Mouse (Mus musculus) limb, embryonic 15.5 days (tissue): ENCODE data around the gene Thra. TPM values are rescaled to one million over a fixed set of nuclear protein-coding genes. Genes with fewer than 3 reads are reported as not detected.
"Not testable (repeated sequence)": the region's sequence is repeated elsewhere in the genome, so short reads cannot be mapped to it uniquely, and the experiment has no call there.

Experiments
- ATAC-seq: fragments of 200-750 bp; cut with Nextera tagmentation; 2 replicates; pipeline ENCODE4 v1.8.0; 2017; ENCODE audit warnings: low read depth, moderate TSS enrichment; ENCODE audit not compliant: insufficient number of reproducible peaks, low FRiP score, low TSS enrichment
- H3K27ac ChIP-seq: fragments of 300-500 bp; sonication (generic); 2 replicates; pipeline ENCODE4 v1.5.1; 2015; ENCODE audit warnings: moderate library complexity, mild to moderate bottlenecking, inconsistent platforms
- H3K27me3 ChIP-seq: fragments of 300-500 bp; sonication (generic); 2 replicates; pipeline ENCODE4 v1.6.1; 2015; ENCODE audit warnings: inconsistent platforms
- H3K36me3 ChIP-seq: fragments of 300-500 bp; sonication (generic); 2 replicates; pipeline ENCODE4 v1.6.1; 2015; ENCODE audit warnings: inconsistent platforms
- H3K4me1 ChIP-seq: fragments of 300-500 bp; sonication (generic); 2 replicates; pipeline ENCODE4 v1.6.1; 2015; ENCODE audit warnings: inconsistent platforms
- H3K4me2 ChIP-seq: fragments of 300-500 bp; sonication (generic); 2 replicates; pipeline ENCODE4 v1.6.1; 2015; ENCODE audit warnings: mild to moderate bottlenecking, inconsistent platforms
- H3K4me3 ChIP-seq: fragments of 300-500 bp; sonication (generic); 2 replicates; pipeline ENCODE4 v1.5.1; 2015; ENCODE audit warnings: mild to moderate bottlenecking, inconsistent platforms
- H3K9ac ChIP-seq: fragments of 300-500 bp; sonication (generic); 2 replicates; pipeline ENCODE4 v1.6.1; 2015; ENCODE audit warnings: inconsistent platforms
- H3K9me3 ChIP-seq: fragments of 300-500 bp; sonication (generic); 2 replicates; pipeline ENCODE4 v1.6.1; 2016; ENCODE audit warnings: inconsistent platforms
- WGBS: fragments of 180-500 bp; shearing (Covaris S2); methylation state at CpG from one replicate; pipeline ENCODE4 v1.1.7; 2015; 5-methylcytosine and 5-hydroxymethylcytosine counted together
- polyA plus RNA-seq: library from polyadenylated mRNA; unstranded; fragments of >200 nt; fragmentation: Nextera tagmentation; extraction: Ambion mirVana; gene quantifications from 2 replicates; pipeline ENCODE4 v1.2.1, GENCODE M21; 2015

The Thra gene
- polyA plus RNA-seq, 1 experiment from 2014 or later: 39.6 TPM

DNA sequence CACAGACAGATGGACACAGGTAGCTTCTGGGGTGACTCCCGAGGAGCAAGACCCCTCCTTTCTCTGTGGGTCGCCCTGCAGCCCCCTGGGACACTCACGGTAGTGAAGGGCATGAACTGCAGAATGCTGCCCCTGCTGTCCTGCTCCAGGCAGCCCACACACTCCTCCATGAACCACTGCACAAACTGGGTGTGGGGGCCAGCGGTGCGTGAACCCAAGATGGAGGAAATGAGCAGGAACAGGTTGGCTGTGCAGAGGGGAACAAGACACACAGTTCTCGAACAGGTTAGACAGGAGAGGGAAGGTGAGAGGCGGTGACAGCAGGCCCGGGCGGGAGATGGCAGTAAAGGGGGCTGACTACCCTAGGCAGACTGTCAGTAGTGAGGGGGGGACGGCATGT is 35.4 kb upstream of the Thra start:
- ATAC-seq: no peak

GRCm38 (mm10) chr11:98707401-98708281 is 32.8 kb upstream of the Thra start:
- Histone ChIP-seq H3K4me3 (no peak overlapping the region), H3K27me3 (no peaks in the 10 kb centered on the region), H3K9me3 (no peaks in the 10 kb centered on the region), H3K36me3 (peaks cover 75% of the 10 kb centered on the region), H3K9ac (no peak overlapping the region), H3K4me1 (peaks cover 30% of the 10 kb centered on the region), H3K27ac (peak overlapping the region; percentile 66), H3K4me2 (no peak overlapping the region)
- no peak for ATAC-seq
- 71% methylated on average over 22 of the region's 22 CpGs for WGBS

More for the DNA sequence above, 35.4 kb upstream of the Thra start:
- H3K4me2 ChIP-seq: no peak overlapping the region
- H3K9me3 ChIP-seq: no peaks in the 10 kb centered on the region
- H3K27ac ChIP-seq: no peak overlapping the region
- H3K9ac ChIP-seq: no peak overlapping the region
- peaks cover 53% of the 10 kb centered on the region for H3K36me3 ChIP-seq
- H3K4me3 ChIP-seq: no peak overlapping the region
- 0 out of 2 replicates have a peak, but pooled peaks cover 4% of the 10 kb centered on the region for H3K27me3 ChIP-seq
- H3K4me1 ChIP-seq: peaks cover 49% of the 10 kb centered on the region
- 79% methylated on average over 10 of the region's 10 CpGs for WGBS

- Histone ChIP-seq H3K4me2 (no peak overlapping the region), H3K27me3 (no peaks in the 10 kb centered on the region), H3K27ac (peak overlapping the region; percentile 66), H3K4me1 (peaks cover 26% of the 10 kb centered on the region), H3K9me3 (no peaks in the 10 kb centered on the region), H3K4me3 (no peak overlapping the region), H3K9ac (no peak overlapping the region), H3K36me3 (peaks cover 83% of the 10 kb centered on the region)
- 79% methylated on average over 19 of the region's 19 CpGs for WGBS
- no peak for ATAC-seq
These were observed 32.0 kb upstream of the Thra start for GRCm38 (mm10) chr11:98708282-98708956.

DNA sequence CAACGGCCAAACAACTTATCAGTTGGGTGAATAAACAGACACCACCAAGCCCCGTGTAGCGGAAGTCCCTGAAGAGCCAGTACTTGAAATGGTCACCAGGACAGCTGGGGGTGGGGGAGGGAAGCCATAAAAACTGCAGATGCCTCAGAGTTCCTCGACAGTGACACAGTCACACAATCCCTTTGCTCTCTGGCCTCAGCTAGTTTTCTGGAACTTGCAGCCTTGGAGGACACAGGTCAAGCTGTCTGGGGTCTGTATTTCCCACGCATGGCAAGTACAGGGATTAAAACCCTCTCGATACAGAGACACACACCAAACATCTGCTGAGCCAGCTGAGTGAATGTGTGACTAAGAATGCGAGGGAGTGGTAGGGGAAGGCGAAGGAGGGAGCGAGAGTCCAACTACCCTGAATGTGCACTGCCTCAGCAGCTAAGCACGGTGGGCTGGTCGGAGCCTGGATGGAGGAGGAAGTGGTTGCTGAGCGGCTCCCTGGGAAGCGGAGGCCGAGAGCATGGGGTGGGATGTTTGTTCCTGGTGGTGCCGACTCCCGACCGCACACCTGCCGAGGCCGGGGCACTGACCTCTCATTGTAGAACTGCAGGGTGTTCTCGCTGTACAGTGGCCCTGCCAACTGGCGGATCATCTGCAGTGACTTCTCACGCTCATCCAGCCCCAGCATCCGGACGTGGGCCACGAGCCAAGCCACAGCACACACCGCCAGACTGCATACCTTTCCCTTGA is 31.3 kb upstream of the Thra start:
- peak overlapping the region; percentile 0; the same call in 1 of the 2 replicates for H3K27ac ChIP-seq
- H3K9ac ChIP-seq: no peak overlapping the region
- H3K4me3 ChIP-seq: no peak overlapping the region
- ATAC-seq: no peak
- no peaks in the 10 kb centered on the region for H3K27me3 ChIP-seq
- H3K4me1 ChIP-seq: peaks cover 26% of the 10 kb centered on the region
- peaks cover 89% of the 10 kb centered on the region for H3K36me3 ChIP-seq
- 74% methylated on average over 26 of the region's 26 CpGs for WGBS
- H3K4me2 ChIP-seq: no peak overlapping the region
- no peaks in the 10 kb centered on the region for H3K9me3 ChIP-seq

DNA sequence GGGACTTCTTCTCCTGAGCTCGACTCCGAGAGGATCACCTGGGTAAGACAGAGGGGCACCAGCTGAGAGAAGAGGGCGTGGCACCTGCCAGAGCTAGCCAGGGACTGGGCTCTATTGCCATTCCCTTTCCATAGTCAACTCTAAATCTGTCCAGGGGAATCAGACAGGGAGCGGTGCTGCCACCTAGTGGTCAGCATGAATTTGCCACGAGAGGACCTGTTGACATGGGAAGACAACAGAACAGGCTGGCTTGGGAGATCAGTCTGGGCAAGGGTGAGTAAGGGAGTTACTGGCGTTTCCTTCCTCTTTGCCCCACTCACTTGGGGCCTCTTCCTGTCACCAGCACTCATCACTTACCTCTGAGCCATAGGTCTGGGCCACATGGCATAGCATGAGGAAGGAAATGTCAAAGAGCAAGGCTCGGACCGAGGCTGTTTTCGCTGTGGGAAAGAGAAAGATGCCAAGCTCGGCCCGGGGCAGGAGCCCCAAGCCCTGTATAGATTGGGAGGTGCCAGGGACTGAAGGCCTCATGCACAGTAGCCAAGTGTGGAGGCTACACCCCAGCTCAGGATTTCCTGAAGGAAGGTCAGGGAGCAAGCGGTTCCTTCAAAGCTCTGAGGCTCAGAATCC is 29.9 kb upstream of the Thra start:
- Histone ChIP-seq H3K4me1 (peaks cover 26% of the 10 kb centered on the region), H3K27ac (peak overlapping the region; percentile 47; the same call in 1 of the 2 replicates), H3K27me3 (no peaks in the 10 kb centered on the region)

GRCm38 (mm10) chr11:98711046-98711434 is 29.4 kb upstream of the Thra start:
- ATAC-seq: no peak
- Histone ChIP-seq H3K9ac (no peak overlapping the region), H3K4me2 (no peak overlapping the region), H3K4me3 (no peak overlapping the region), H3K9me3 (no peaks in the 10 kb centered on the region), H3K27ac (0 out of 2 replicates have a peak overlapping the region, but pooled peaks have one; percentile 47), H3K36me3 (peaks cover 89% of the 10 kb centered on the region), H3K27me3 (no peaks in the 10 kb centered on the region), H3K4me1 (peaks cover 26% of the 10 kb centered on the region)
- 64% methylated on average over 4 of the region's 4 CpGs for WGBS

More for the DNA sequence above, 29.9 kb upstream of the Thra start:
- 53% methylated on average over 12 of the region's 12 CpGs for WGBS
- Histone ChIP-seq H3K4me2 (no peak overlapping the region), H3K9me3 (no peaks in the 10 kb centered on the region), H3K9ac (no peak overlapping the region), H3K36me3 (peaks cover 89% of the 10 kb centered on the region), H3K4me3 (no peak overlapping the region)
- no peak for ATAC-seq

- ATAC-seq, H3K4me3 ChIP-seq, H3K9me3 ChIP-seq, H3K27ac ChIP-seq, H3K27me3 ChIP-seq, H3K9ac ChIP-seq, H3K4me2 ChIP-seq: not testable (repeated sequence)
- WGBS: 82% methylated on average over 6 of the region's 6 CpGs
- peaks cover 89% of the 10 kb centered on the region for H3K36me3 ChIP-seq
- peaks cover 24% of the 10 kb centered on the region for H3K4me1 ChIP-seq
These were observed 28.4 kb upstream of the Thra start for GRCm38 (mm10) chr11:98712009-98712408.

- WGBS: 88% methylated on average over 12 of the region's 12 CpGs
- H3K36me3 ChIP-seq: peaks cover 83% of the 10 kb centered on the region
These were observed 26.7 kb upstream of the Thra start for GRCm38 (mm10) chr11:98713703-98714102.

GRCm38 (mm10) chr11:98715946-98716345 is 24.5 kb upstream of the Thra start:
- peaks cover 14% of the 10 kb centered on the region for H3K4me1 ChIP-seq
- 93% methylated on average over 9 of the region's 9 CpGs for WGBS
- no peak for ATAC-seq
- H3K27ac ChIP-seq: no peak overlapping the region
- no peak overlapping the region for H3K4me3 ChIP-seq
- no peaks in the 10 kb centered on the region for H3K27me3 ChIP-seq
- H3K36me3 ChIP-seq: peaks cover 63% of the 10 kb centered on the region
- no peak overlapping the region for H3K9ac ChIP-seq
- no peak overlapping the region for H3K4me2 ChIP-seq
- H3K9me3 ChIP-seq: no peaks in the 10 kb centered on the region

More at GRCm38 (mm10) chr11:98713703-98714102, 26.7 kb upstream of the Thra start:
- H3K27me3 ChIP-seq: no peaks in the 10 kb centered on the region
- no peak overlapping the region for H3K27ac ChIP-seq
- no peak overlapping the region for H3K4me2 ChIP-seq
- ATAC-seq: no peak
- H3K9me3 ChIP-seq: no peaks in the 10 kb centered on the region
- peaks cover 19% of the 10 kb centered on the region for H3K4me1 ChIP-seq
- H3K4me3 ChIP-seq: no peak overlapping the region
- H3K9ac ChIP-seq: no peak overlapping the region

- no peak for ATAC-seq
- Histone ChIP-seq H3K27ac (peak overlapping the region; percentile 75), H3K36me3 (peaks cover 48% of the 10 kb centered on the region), H3K4me3 (no peak overlapping the region), H3K9ac (no peak overlapping the region), H3K9me3 (no peaks in the 10 kb centered on the region), H3K4me2 (no peak overlapping the region), H3K27me3 (no peaks in the 10 kb centered on the region), H3K4me1 (peaks cover 22% of the 10 kb centered on the region)
- 16% methylated on average over 13 of the region's 13 CpGs for WGBS
These were observed 22.5 kb upstream of the Thra start for GRCm38 (mm10) chr11:98717904-98718303.

- H3K9me3 ChIP-seq: no peaks in the 10 kb centered on the region
- no peak overlapping the region for H3K4me3 ChIP-seq
- WGBS: 75% methylated on average over 2 of the region's 2 CpGs
- no peaks in the 10 kb centered on the region for H3K27me3 ChIP-seq
- no peak overlapping the region for H3K4me2 ChIP-seq
- peaks cover 22% of the 10 kb centered on the region for H3K4me1 ChIP-seq
- peaks cover 36% of the 10 kb centered on the region for H3K36me3 ChIP-seq
- no peak overlapping the region for H3K9ac ChIP-seq
- H3K27ac ChIP-seq: no peak overlapping the region
- ATAC-seq: no peak
These were observed 19.7 kb upstream of the Thra start for GRCm38 (mm10) chr11:98720756-98721155.
